Mouse (Mus musculus) midbrain, embryonic 14.5 days (tissue): ENCODE measurements at regions not wholly inside any gene's neighbourhood (a gene's known extent, or its start where the extent isn't known, plus 50 kb on each side); places are given as distances from the start of the nearest gene placed in this dataset.

Source experiments
- ATAC-seq: fragments of 200-750 bp; cut with Nextera tagmentation; 2 replicates; pipeline ENCODE4 v1.8.0; 2017; ENCODE audit warnings: moderate number of reproducible peaks, moderate library complexity; ENCODE audit not compliant: low FRiP score, low TSS enrichment
- DNase-seq: peaks from one replicate; pipeline ENCODE4 v3.0.0-alpha.2; 2015
- H3K27ac ChIP-seq: fragments of 300-500 bp; sonication (generic); replicated peaks from 2 replicates; pipeline ENCODE4 v1.5.1; 2014; ENCODE audit warnings: mild to moderate bottlenecking, low read depth, low read length, moderate library complexity
- H3K27me3 ChIP-seq: fragments of 300-500 bp; sonication (generic); 2 replicates; pipeline ENCODE4 v1.6.1; 2014; ENCODE audit warnings: low read length, control low read depth, mixed read lengths; ENCODE audit not compliant: control insufficient read depth, insufficient read depth
- H3K36me3 ChIP-seq: fragments of 300-500 bp; sonication (generic); 2 replicates; pipeline ENCODE4 v1.6.1; 2014; ENCODE audit warnings: low read length, control low read depth; ENCODE audit not compliant: control insufficient read depth, insufficient read depth
- H3K4me1 ChIP-seq: fragments of 300-500 bp; sonication (generic); 2 replicates; pipeline ENCODE4 v1.6.1; 2014; ENCODE audit warnings: mild to moderate bottlenecking, antibody characterized with exemption, low read length, control low read depth; ENCODE audit not compliant: control insufficient read depth, insufficient read depth
- H3K4me2 ChIP-seq: fragments of 300-500 bp; sonication (generic); 2 replicates; pipeline ENCODE4 v1.6.1; 2014; ENCODE audit warnings: mild to moderate bottlenecking, low read length, moderate library complexity
- H3K4me3 ChIP-seq: fragments of 300-500 bp; sonication (generic); replicated peaks from 2 replicates; pipeline ENCODE4 v1.5.1; 2014; ENCODE audit warnings: low read depth, low read length
- H3K9ac ChIP-seq: fragments of 300-500 bp; sonication (generic); replicated peaks from 2 replicates; pipeline ENCODE4 v1.6.1; 2014; ENCODE audit warnings: mild to moderate bottlenecking, low read length, moderate library complexity
- H3K9me3 ChIP-seq: fragments of 300-500 bp; sonication (generic); 2 replicates; pipeline ENCODE4 v1.6.1; 2016; ENCODE audit warnings: low read length, control low read depth, mixed read lengths; ENCODE audit not compliant: control insufficient read depth
- WGBS: fragments of 180-500 bp; shearing (Covaris S2); extraction: QIAGEN DNeasy Blood & Tissue Kit; methylation state at CpG from one replicate; pipeline ENCODE4 v1.1.7; 2014; 5-methylcytosine and 5-hydroxymethylcytosine counted together

- no peaks in the 10 kb centered on the region for H3K36me3 ChIP-seq
- H3K27ac ChIP-seq, result no peak overlapping the region
- 60% methylated on average over 5 of the region's 5 CpGs for whole genome bisulfite sequencing
- no peak overlapping the region for H3K4me3 ChIP-seq
- ATAC-seq, result no peak
- DNase-seq, result no peak
- H3K9ac ChIP-seq, result no peak overlapping the region
- H3K4me2 ChIP-seq, result no peak overlapping the region
- no peaks in the 10 kb centered on the region for H3K27me3 ChIP-seq
- H3K9me3 ChIP-seq, result no peaks in the 10 kb centered on the region
- no peaks in the 10 kb centered on the region for H3K4me1 ChIP-seq
Measured at GRCm38 (mm10) chr3:128039185-128039584, 143.1 kb upstream of the Fam241a start.

GRCm38 (mm10) chr3:128036538-128036937 is 140.4 kb upstream of the Fam241a start:
- no peak overlapping the region for H3K27ac ChIP-seq
- no peak overlapping the region for H3K4me2 ChIP-seq
- H3K4me3 ChIP-seq, result no peak overlapping the region
- 75% methylated on average over 10 of the region's 10 CpGs for WGBS
- ATAC-seq, result no peak
- no peaks in the 10 kb centered on the region for H3K27me3 ChIP-seq
- no peak for DNase-seq
- no peak overlapping the region for H3K9ac ChIP-seq
- no peaks in the 10 kb centered on the region for H3K4me1 ChIP-seq
- H3K9me3 ChIP-seq, result no peaks in the 10 kb centered on the region
- no peaks in the 10 kb centered on the region for H3K36me3 ChIP-seq

DNA sequence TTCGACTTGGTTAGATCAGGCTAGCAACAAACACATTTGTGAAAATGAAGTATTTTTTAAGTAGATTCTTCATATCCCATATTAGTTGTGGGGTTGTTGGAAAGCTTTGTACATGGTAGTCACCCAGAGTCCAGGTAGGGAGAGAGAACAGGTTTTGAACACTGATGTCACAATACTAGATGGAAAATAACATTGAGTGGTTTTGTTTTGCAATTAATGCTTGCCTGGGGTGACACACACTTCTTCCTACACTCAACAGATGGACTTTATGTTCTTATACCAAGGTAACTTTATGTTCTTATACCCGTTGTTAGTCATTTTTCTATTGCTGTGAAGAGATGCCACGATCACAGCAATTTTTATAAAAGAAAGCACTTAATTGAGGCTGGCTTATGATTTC is 134.2 kb upstream of the Fam241a start:
- H3K4me1 ChIP-seq, result no peaks in the 10 kb centered on the region
- WGBS, result 93% methylated on average over 3 of the region's 3 CpGs
- no peaks in the 10 kb centered on the region for H3K27me3 ChIP-seq
- DNase-seq (no peak), ATAC-seq (no peak)
- H3K9ac ChIP-seq, result no peak overlapping the region
- no peak overlapping the region for H3K27ac ChIP-seq
- no peak overlapping the region for H3K4me2 ChIP-seq
- no peaks in the 10 kb centered on the region for H3K9me3 ChIP-seq
- no peak overlapping the region for H3K4me3 ChIP-seq
- no peaks in the 10 kb centered on the region for H3K36me3 ChIP-seq

DNA sequence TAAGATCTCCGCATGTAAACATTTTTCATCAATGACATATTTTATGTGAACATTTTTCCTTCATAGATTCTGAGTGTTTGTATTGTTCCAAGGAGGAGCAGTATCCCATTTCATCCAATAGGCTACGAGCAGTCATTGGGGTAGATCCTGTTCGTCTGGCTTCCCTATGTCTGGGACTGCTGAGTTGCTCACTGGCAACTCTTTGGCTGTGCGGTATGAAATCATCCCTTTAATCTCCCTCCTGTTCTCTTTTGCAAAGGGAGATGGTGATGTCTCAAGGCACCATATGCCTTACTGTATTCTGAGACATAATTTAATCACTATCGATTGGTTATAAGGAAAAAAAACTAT is 133.4 kb upstream of the Fam241a start:
- DNase-seq, result no peak
- Histone ChIP-seq H3K4me2 (no peak overlapping the region), H3K4me3 (no peak overlapping the region), H3K36me3 (no peaks in the 10 kb centered on the region), H3K4me1 (no peaks in the 10 kb centered on the region), H3K27me3 (no peaks in the 10 kb centered on the region), H3K9ac (no peak overlapping the region), H3K9me3 (no peaks in the 10 kb centered on the region), H3K27ac (no peak overlapping the region)
- ATAC-seq, result no peak
- WGBS, result 74% methylated on average over 5 of the region's 5 CpGs

DNA sequence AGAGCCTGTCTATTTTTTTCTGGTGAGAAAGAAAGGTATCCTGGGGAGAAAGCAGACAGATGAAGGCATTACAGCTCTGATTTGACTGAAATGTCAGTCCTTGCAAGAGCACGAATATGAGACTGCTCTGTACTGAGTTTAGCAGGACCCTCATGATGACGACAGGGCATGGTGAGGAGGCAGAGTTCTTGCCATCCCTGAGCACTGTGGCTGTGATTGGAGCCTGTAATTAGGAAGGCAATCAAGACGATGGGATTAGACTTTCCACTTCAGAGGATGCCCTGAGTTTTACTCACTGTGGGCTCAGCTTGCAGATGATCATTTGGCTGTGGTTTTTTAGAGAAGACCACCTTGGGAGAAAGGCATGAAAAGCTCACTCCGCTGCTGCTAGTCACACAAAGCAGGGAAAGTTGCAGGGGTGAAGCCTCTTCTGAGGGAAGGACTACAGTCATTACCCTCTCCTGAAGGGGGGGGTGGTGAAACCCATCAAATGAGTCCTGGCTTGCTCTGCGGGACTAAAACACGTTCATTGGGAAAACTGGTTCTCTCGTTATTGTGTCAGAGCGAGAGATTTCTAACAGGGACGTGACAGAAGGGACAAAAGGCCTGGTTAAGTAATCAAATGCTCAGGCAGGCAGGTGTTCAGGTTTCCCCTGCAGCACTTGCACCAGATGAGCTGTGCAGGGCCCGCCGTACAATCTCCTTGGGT is 132.9 kb upstream of the Fam241a start:
- WGBS, result 18% methylated on average over 11 of the region's 11 CpGs

DNA sequence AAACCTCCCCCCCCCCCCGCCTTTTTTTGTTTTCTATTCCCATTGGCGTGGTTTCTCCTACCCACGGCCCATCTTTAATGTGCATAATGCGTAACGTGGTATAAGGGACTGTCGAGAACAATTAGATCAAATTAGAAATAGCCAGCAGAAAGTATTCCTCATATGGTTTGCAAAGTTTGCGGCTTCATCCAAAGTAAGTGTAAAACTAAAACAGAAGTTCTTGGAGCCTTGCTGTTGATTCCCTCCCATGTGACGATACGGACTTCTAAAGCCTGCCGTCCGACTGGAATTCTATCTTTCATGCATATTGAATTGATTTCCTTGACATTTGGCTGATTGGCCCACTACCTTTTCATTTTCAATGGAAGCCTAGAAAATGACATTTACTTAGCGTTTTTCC is 128.7 kb upstream of the Fam241a start:
- Histone ChIP-seq H3K36me3 (no peaks in the 10 kb centered on the region), H3K4me1 (no peaks in the 10 kb centered on the region), H3K9ac (no peak overlapping the region), H3K9me3 (no peaks in the 10 kb centered on the region), H3K27me3 (no peaks in the 10 kb centered on the region), H3K4me3 (no peak overlapping the region), H3K27ac (no peak overlapping the region), H3K4me2 (no peak overlapping the region)
- 84% methylated on average over 12 of the region's 12 CpGs for WGBS
- ATAC-seq, result no peak
- DNase-seq, result no peak

More for the DNA sequence above, 132.9 kb upstream of the Fam241a start:
- H3K4me3 ChIP-seq, result no peak overlapping the region
- H3K36me3 ChIP-seq, result no peaks in the 10 kb centered on the region
- no peak for ATAC-seq
- no peaks in the 10 kb centered on the region for H3K9me3 ChIP-seq
- H3K9ac ChIP-seq, result no peak overlapping the region
- no peaks in the 10 kb centered on the region for H3K27me3 ChIP-seq
- DNase-seq, result peak; percentile 25
- H3K4me2 ChIP-seq, result no peak overlapping the region
- H3K4me1 ChIP-seq, result no peaks in the 10 kb centered on the region
- H3K27ac ChIP-seq, result no peak overlapping the region

- Histone ChIP-seq H3K4me3 (no peak overlapping the region), H3K9me3 (no peaks in the 10 kb centered on the region), H3K4me2 (no peak overlapping the region), H3K36me3 (no peaks in the 10 kb centered on the region), H3K27me3 (no peaks in the 10 kb centered on the region), H3K9ac (no peak overlapping the region), H3K27ac (no peak overlapping the region), H3K4me1 (no peaks in the 10 kb centered on the region)
- ATAC-seq, result no peak
- 96% methylated on average over 1 of the region's 1 CpGs for WGBS
- no peak for DNase-seq
Measured at GRCm38 (mm10) chr3:128014909-128015308, 118.8 kb upstream of the Fam241a start.

DNA sequence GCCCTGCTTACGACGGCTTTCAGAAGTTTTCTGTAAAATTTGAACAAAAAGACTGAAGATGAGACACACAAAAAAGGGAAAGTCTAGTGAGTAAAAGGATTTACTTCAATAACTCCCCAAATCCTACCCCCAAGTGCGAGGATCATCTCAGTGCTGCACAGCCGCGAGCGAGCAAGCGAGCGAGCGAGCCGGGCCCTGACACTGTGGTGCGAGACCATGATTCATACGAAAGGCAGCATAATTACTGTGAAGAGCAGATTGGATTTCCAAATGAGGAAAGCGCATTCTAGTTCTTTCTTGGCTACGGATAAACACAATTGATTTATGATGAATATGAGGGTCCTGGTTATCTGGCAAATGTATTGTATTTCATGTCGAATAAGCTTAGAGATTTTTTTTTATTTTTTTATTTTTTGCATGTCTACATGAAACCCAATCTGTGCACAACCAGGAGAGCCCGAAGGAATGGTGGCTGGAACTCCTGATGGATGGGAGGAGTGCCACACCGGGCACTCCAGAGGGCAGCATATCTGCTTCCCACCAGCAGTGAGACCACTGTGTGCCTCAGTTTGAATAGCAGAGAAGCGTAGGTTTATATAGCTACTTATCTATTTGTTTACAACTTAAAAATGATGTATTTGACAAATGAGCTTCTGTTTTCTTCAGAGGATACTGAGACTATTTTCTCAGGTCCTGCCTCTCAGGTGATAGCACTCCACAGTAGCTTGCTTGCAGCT is 106.9 kb upstream of the Fam241a start:
- Histone ChIP-seq H3K27me3 (no peaks in the 10 kb centered on the region), H3K36me3 (no peaks in the 10 kb centered on the region), H3K4me3 (no peak overlapping the region), H3K9me3 (no peaks in the 10 kb centered on the region), H3K9ac (no peak overlapping the region), H3K27ac (no peak overlapping the region), H3K4me1 (no peaks in the 10 kb centered on the region), H3K4me2 (no peak overlapping the region)
- DNase-seq (peak; percentile 15), ATAC-seq (no peak)
- WGBS, result 72% methylated on average over 18 of the region's 18 CpGs

- WGBS, result 73% methylated on average over 6 of the region's 6 CpGs
- Histone ChIP-seq H3K27me3 (no peaks in the 10 kb centered on the region), H3K4me3 (no peak overlapping the region), H3K27ac (no peak overlapping the region), H3K4me1 (no peaks in the 10 kb centered on the region), H3K4me2 (no peak overlapping the region), H3K36me3 (no peaks in the 10 kb centered on the region), H3K9ac (no peak overlapping the region), H3K9me3 (no peaks in the 10 kb centered on the region)
- ATAC-seq (peak; percentile 34; the same call in 1 of the 2 replicates), DNase-seq (peak; percentile 84)
Measured at GRCm38 (mm10) chr3:128001924-128002501, 105.9 kb upstream of the Fam241a start.
